Mouse (Mus musculus): ENCODE data around the gene Purb.

DNA sequence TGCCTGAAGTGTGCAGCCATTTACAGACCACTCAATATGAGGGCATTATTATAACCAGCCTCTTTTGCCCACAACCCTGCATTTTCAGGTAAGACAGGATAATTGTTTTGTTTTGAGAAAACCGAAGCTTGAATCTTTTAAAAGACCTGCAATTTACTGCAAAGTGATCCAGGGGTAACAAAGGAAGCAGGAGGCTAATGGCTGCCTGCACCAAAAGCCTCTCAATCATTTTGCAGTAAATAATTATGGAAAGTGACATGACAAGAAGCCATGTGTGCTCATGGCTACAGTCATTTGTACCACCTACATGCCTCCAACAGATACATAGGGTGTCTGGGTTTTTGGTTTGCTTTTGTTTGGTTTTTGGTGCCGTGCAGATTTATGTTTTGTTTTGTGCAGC is 4.7 kb downstream of the Purb start:
- TF ChIP-seq POLR2A (IDR thresholded peaks at IDR 0.05; ENCODE audit: insufficient read depth, low read length) (no peak), CTCF (IDR thresholded peaks at IDR 0.05; ENCODE audit: low read depth, low read length) (no peak), EP300 (IDR thresholded peaks at IDR 0.05; ENCODE audit: insufficient read depth, low read depth, low read length) (no peak)
